Mouse (Mus musculus) E14TG2a.4 (cell line): Measurements from ENCODE around the gene Syt6.

Experiments used
- CTCF ChIP-seq: conservative IDR thresholded peaks from 2 replicates; pipeline ENCODE4 v1.5.1; 2014; ENCODE audit warnings: low read length
- NANOG ChIP-seq: IDR thresholded peaks from 2 replicates; pipeline ENCODE4 v1.6.1; 2014; ENCODE audit warnings: borderline replicate concordance, low read length, mixed read lengths

DNA sequence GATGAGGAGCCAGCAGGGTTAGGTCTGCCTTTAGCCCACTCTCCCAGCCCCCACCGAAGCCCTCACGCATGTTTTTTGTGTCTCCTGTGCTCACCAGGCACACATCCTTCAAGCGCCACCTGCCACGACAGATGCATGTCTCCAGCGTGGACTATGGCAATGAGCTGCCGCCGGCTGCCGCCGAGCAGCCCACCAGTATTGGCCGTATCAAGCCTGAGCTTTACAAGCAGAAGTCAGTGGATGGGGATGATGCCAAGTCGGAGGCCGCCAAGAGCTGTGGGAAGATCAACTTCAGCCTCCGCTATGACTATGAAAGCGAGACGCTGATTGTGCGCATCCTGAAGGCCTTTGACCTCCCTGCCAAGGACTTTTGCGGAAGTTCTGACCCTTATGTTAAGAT is 12.1 kb downstream of the Syt6 start:
- TF ChIP-seq CTCF, result no peak
- no peak for TF ChIP-seq NANOG
